Mouse (Mus musculus): ENCODE results near the gene Me3. TPM values are rescaled to one million over a fixed set of nuclear protein-coding genes. Genes with fewer than 3 reads are reported as not detected.
A peak's percentile ranks its signal among the peaks of the same experiment; 100 is the strongest.

Me3 gene
- total RNA-seq, 2 experiments from 2014 or later = 83.3 to 90.8 TPM

GRCm38 (mm10) chr7:89629914-89630313 lies 2.3 kb upstream of the Me3 start:
- TF ChIP-seq CTCF (conservative IDR thresholded peaks at IDR 0.05) = no peak
- no peak overlapping the region for H3K4me3 ChIP-seq
- peak overlapping the region; percentile 72 for H3K27ac ChIP-seq
- DNase-seq (ENCODE audit: low spot score in 2 of 2) = no peak

DNA sequence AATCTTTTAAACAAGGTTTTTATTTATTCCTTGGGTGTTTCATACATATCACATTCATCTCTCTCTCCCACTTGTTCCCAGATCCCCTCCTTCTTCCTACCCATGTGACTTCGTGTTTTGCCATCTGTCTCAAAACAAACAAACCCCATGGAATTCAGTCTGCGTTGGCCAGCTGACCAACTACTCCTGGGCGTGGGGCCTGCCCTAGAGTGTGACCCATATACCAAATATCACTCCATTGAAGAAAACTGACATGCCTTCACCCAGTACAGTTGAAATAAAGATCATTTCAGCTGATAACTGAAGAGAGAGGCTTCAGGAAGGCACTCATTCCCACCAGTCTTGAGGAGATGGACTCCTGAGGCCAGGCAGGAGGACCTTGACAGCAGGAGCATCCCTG lies 1.4 kb upstream of the Me3 start:
- H3K27ac ChIP-seq = no peak overlapping the region
- no peak overlapping the region for H3K4me3 ChIP-seq
- DNase-seq (ENCODE audit: low spot score in 2 of 2) = no peak
- no peak for TF ChIP-seq CTCF (conservative IDR thresholded peaks at IDR 0.05)

DNA sequence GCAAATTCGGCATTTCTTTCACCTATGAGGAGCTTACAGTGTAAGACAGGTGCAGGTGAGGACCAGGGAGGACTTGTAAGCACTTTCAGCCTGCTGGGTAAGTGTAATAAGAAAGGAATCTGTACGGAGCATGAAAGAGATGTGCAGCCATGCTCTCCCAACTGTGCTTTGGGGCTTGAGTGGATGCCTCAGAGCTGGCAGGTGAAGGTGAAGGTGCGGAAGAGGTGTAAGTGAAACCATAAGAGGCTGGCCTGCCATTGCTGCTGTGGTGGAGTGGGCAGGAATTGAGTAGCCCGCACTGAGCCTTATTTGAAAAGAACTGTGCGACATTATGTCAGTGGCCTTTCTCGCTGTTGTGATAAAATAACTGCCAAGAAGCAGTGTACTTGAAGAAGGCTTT lies 8.3 kb downstream of the Me3 start:
- H3K27ac ChIP-seq = peak overlapping the region; percentile 56
- DNase-seq (ENCODE audit: low spot score in 2 of 2) = no peak
- no peak for TF ChIP-seq CTCF (conservative IDR thresholded peaks at IDR 0.05)
- H3K4me3 ChIP-seq = no peak overlapping the region

DNA sequence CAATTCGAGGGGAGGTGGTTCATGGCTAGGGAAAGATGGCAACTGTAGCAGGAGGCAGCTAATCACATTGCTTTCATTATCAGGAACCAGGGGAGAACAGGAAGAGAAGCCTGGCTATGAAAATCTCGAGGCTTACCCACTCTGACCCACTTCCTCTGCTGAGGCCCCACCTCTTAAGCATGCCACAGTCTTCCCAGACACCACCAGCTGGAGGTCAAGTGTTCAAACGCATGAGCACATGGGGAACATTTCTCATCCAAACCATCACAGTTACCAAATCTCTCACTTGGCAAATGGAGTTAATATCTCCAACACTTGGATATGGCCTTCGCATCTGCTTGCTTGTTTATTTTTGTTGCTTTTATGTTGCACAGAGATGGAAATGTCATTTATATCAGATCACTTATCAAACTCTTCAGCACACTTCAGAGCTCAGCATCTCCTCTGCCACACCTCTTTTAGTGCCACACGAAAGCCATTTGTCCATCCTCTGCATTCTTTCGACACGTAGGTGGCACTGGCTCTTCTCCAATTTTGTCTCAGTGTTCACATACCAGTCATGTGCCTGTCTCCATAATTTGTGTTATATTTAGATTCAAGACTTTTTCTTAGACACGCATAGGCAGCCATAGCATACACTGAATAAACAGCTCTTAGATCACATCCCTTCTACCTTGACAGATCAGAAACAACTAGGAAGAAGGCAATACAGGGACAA lies 8.9 kb downstream of the Me3 start:
- H3K4me3 ChIP-seq = no peak overlapping the region
- TF ChIP-seq CTCF (conservative IDR thresholded peaks at IDR 0.05) = no peak
- DNase-seq (ENCODE audit: low spot score in 2 of 2) = peak; percentile 21 to 30
- H3K27ac ChIP-seq = peak overlapping the region; percentile 56

- TF ChIP-seq CTCF (conservative IDR thresholded peaks at IDR 0.05) = no peak
- Histone ChIP-seq H3K27ac (peak overlapping the region; percentile 47), H3K4me3 (no peak overlapping the region)
- no peak for DNase-seq (ENCODE audit: low spot score in 2 of 2)
These were observed 12.8 kb downstream of the Me3 start for GRCm38 (mm10) chr7:89645015-89645414.

DNA sequence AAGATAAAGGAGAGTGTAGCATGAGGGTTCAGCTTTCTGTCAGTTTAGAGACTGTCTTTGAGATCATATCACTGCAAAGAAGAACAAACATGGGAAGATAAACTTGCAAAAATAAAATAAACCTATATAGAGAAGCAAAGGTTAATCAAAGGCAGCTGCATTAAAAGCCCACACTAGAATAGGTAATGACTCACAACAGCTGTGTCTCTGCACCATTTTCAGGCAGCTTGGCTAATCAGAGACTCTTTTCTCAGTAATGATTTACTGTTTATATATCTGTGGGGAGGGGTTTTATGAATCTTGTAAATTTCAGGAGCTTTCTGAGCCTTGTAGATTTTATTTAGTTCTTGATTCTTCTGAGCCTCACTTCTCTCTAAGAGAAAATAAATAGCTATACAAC lies 15.7 kb downstream of the Me3 start:
- no peak overlapping the region for H3K27ac ChIP-seq
- no peak for TF ChIP-seq CTCF (conservative IDR thresholded peaks at IDR 0.05)
- no peak overlapping the region for H3K4me3 ChIP-seq

DNA sequence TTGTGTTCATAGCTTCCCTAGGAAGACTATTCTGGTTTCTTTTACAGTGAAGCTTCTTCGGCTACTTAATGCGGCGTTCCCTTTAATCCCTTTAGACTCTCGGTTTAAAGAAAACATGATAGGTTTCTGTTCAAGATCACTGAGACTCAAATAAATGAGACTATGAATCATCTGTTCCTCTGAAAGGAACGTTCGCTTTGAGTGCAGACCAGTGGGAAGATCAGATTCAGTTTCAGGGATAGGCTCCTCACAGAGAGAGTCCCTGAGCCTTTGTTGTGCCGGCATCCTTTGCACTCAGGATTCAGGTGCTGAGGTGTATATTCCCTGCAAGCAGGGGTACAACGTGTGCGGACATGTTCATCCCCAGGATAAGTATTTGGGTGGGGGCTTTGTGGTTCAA lies 25.0 kb downstream of the Me3 start:
- Histone ChIP-seq H3K4me3 (no peak overlapping the region), H3K27ac (peak overlapping the region; percentile 55; the same call in 1 of the 2 replicates)
- no peak for TF ChIP-seq CTCF (conservative IDR thresholded peaks at IDR 0.05)
- no peak for DNase-seq (ENCODE audit: low spot score in 2 of 2)

More for the DNA sequence above, 15.7 kb downstream of the Me3 start:
- no peak for DNase-seq (ENCODE audit: low spot score in 2 of 2)

- no peak for DNase-seq (ENCODE audit: low spot score in 2 of 2)
- peak overlapping the region; percentile 55; the same call in 1 of the 2 replicates for H3K27ac ChIP-seq
- no peak for TF ChIP-seq CTCF (conservative IDR thresholded peaks at IDR 0.05)
- H3K4me3 ChIP-seq = no peak overlapping the region
These were observed 25.6 kb downstream of the Me3 start for GRCm38 (mm10) chr7:89657692-89658212.

GRCm38 (mm10) chr7:89664197-89664596 lies 32.0 kb downstream of the Me3 start:
- no peak overlapping the region for H3K4me3 ChIP-seq
- no peak for TF ChIP-seq CTCF (conservative IDR thresholded peaks at IDR 0.05)
- no peak for DNase-seq (ENCODE audit: low spot score in 2 of 2)
- H3K27ac ChIP-seq = peak overlapping the region; percentile 80; the same call in 1 of the 2 replicates

GRCm38 (mm10) chr7:89666361-89666760 lies 34.2 kb downstream of the Me3 start:
- H3K27ac ChIP-seq = peak overlapping the region; percentile 40; the same call in 1 of the 2 replicates

DNA sequence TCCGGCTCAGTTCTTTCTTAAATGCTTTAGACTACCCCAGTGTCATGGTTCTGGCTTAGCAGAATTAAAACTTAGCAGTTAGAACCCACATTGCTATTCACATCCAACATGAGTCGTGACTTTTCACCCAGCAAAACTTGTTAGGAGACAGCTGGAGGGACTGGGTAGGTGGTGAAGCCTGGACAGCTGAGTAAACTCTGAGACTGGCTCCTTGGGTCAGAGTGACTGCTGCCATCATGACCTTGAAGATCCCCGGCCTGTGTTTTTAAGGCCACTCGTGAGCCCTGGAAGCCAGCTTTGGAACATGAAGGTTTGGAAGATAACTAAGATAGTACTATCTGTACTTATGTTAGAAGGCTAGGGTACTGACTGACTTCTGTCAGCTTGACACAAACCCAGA lies 35.4 kb downstream of the Me3 start:
- Histone ChIP-seq H3K4me3 (no peak overlapping the region), H3K27ac (no peak overlapping the region)
- no peak for TF ChIP-seq CTCF (conservative IDR thresholded peaks at IDR 0.05)
- DNase-seq (ENCODE audit: low spot score in 2 of 2) = no peak

More at GRCm38 (mm10) chr7:89666361-89666760, 34.2 kb downstream of the Me3 start:
- no peak for DNase-seq (ENCODE audit: low spot score in 2 of 2)
- TF ChIP-seq CTCF (conservative IDR thresholded peaks at IDR 0.05) = no peak
- no peak overlapping the region for H3K4me3 ChIP-seq

GRCm38 (mm10) chr7:89669461-89669860 lies 37.3 kb downstream of the Me3 start:
- Histone ChIP-seq H3K27ac (peak overlapping the region; percentile 43; the same call in 1 of the 2 replicates), H3K4me3 (no peak overlapping the region)
- TF ChIP-seq CTCF (conservative IDR thresholded peaks at IDR 0.05) = no peak
- DNase-seq (ENCODE audit: low spot score in 2 of 2) = no peak

DNA sequence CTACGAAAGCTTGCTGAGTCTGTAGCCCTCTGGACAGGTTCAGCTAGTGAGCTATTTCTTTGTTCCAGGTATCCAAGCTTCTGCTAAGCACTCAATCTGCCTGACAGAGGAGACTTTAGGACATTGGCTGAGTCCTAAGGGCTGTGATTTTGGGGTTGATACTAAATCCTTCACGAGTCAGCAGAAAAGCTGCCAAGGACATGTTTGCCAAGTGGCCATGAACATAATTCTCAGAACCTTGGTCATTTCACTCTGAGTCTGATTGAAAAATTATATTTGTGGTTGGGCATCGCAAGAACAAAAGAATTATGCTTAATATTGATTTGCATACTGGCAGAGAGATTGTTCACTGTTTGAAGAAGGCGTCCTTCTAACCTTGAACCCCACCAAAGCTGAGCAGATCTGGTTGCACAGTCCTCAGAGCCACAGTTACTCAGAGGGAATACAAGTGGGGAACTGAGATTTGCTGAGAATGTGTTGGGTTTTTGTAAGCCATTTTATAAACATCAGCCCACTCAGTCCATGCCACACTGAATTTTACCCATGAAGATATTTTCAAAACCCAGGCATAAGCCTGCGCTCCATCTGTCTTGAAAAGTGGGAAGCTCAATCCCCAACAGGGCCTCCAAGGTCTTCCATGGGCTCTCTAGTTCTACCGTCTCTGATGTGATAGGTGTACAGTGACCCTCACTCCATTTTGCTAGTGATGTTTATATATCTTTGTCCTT lies 39.1 kb downstream of the Me3 start:
- peak overlapping the region; percentile 79 for H3K27ac ChIP-seq
- DNase-seq (ENCODE audit: low spot score in 2 of 2) = peak in 1 of 2 experiments; percentile 42
- H3K4me3 ChIP-seq = no peak overlapping the region
- no peak for TF ChIP-seq CTCF (conservative IDR thresholded peaks at IDR 0.05)

Measured in layer of hippocampus, adult 2 months (tissue).